Mouse (Mus musculus): ENCODE measurements around the gene Gm10295. TPM values are rescaled to one million over a fixed set of nuclear protein-coding genes. Genes with fewer than 3 reads are reported as not detected.

The Gm10295 gene
- total and polyA plus RNA-seq, 2 experiments from 2014 or later, result not detected

DNA sequence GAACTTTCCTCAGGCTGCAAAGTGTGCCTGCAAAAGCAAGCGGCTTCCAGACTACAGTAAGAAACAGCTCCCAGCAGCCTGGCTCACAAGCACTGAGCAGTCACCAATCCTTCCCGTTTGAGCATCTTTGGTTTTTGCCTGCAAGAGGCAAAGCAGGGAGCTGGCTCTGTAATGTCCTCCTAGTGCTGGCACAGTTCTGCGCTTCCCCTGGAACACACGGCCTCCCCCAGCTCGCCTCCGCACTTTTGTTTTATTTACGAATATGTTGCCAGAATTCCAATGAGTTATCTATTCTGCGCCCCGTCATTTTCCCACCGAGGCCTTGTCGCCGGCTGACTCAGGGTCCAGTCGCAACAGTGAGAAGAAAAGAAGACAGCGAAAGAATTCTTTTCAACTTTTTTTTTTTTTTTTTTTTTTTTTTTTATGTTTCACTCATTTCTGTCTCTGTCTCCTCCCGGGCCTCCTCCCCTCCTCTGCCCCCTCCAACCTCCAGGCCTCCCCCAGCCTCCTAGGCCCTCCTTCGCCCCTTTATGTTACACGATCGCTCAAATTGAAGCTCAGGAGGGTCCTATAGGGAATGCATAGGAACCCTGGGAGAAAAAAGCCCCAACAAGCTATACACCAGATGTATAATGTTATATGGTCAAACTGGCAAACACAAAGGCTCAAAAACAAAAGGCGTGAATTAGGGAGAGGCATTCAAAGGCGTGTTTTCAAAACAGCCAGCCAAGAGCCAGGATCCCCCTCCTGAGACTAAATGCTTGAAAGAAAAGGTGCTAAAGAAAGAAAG lies 32.3 kb upstream of the Gm10295 start:
- no peak for TF ChIP-seq EP300 (IDR thresholded peaks at IDR 0.05; ENCODE audit: low read depth)
- WGBS, result 45% methylated on average over 20 of the region's 20 CpGs
- Histone ChIP-seq H3K4me3 (ENCODE audit: low read depth, low read length) (no peak overlapping the region), H3K36me3 (replicated peaks; ENCODE audit: control insufficient read depth, insufficient read depth, low read length) (no peaks in the 10 kb centered on the region), H3K27ac (ENCODE audit: low read depth) (peak overlapping the region; percentile 63), H3K4me2 (ENCODE audit: low read depth, low read length) (peak overlapping the region; percentile 30), H3K4me1 (ENCODE audit: control insufficient read depth, insufficient read depth) (peaks cover 15% of the 10 kb centered on the region), H3K9me3 (replicated peaks; ENCODE audit: control insufficient read depth, low read length) (no peaks in the 10 kb centered on the region), H3K9ac (replicated peaks; ENCODE audit: low read depth, low read length) (no peak overlapping the region), H3K27me3 (ENCODE audit: control insufficient read depth, insufficient read depth, low read length) (no peaks in the 10 kb centered on the region)
- DNase-seq (ENCODE audit: low spot score), result peak; percentile 41
- ATAC-seq (ENCODE audit: insufficient read depth, low read depth), result 0 out of 2 replicates have a peak, but pooled peaks have one; percentile 14

DNA sequence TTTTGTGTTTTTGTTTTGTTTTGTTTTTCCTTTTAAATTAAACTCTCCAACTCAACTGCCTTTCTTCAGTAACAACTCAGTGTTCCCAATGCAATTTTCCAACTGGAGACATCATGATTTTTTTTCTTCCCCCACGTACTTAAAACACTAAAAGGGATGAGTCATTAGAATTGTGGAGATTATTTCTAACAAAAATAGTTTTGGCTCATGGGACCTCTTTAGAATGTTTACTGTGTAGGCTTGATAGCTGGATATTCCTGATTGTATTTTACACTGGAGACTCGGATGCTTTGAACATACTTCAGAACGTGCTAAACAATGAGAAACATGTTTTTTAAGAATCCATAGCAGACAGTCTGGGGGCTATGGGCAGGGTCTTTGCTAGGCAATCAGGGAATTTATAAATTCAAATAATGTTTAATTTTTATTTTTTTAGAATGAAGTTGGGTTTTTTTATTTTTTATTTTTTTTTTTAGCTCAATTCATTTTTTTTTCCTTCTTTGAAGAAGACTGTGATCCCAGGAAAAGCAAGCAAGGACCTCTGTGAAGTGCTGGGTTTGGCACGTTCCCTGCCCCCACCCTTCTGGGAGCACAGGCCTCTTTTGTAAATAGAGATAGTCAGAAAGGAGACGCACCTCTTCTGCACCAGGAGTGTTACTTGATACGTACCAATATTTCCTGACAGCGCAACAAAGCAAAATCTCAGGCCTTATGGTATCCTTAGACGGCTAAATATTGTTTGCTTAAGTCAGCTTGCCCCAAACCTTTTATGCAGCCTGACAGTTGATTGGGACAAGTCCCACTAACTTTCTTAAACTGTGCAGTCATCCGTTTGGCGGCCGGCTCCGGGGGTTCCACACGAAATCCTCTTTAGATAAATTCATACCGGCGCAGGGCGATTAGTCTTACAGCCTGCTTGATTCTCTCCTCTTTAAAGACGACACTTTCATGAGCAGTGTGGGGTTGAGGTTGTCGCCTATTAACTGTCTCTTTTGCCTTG lies 28.8 kb upstream of the Gm10295 start:
- Histone ChIP-seq H3K9ac (replicated peaks; ENCODE audit: low read depth, low read length) (no peak overlapping the region), H3K36me3 (replicated peaks; ENCODE audit: control insufficient read depth, insufficient read depth, low read length) (no peaks in the 10 kb centered on the region), H3K27ac (ENCODE audit: low read depth) (0 out of 2 replicates have a peak overlapping the region, but pooled peaks have one; percentile 22), H3K4me3 (ENCODE audit: low read depth, low read length) (no peak overlapping the region), H3K27me3 (ENCODE audit: control insufficient read depth, insufficient read depth, low read length) (no peaks in the 10 kb centered on the region), H3K4me2 (ENCODE audit: low read depth, low read length) (no peak overlapping the region), H3K9me3 (replicated peaks; ENCODE audit: control insufficient read depth, low read length) (no peaks in the 10 kb centered on the region), H3K4me1 (ENCODE audit: control insufficient read depth, insufficient read depth) (peaks cover 15% of the 10 kb centered on the region)
- TF ChIP-seq EP300 (IDR thresholded peaks at IDR 0.05; ENCODE audit: low read depth) (no peak), CTCF (IDR thresholded peaks at IDR 0.05; ENCODE audit: low read depth) (no peak)
- WGBS, result 23% methylated on average over 18 of the region's 18 CpGs
- ATAC-seq (ENCODE audit: insufficient read depth, low read depth), result no peak
- DNase-seq (ENCODE audit: low spot score), result no peak

DNA sequence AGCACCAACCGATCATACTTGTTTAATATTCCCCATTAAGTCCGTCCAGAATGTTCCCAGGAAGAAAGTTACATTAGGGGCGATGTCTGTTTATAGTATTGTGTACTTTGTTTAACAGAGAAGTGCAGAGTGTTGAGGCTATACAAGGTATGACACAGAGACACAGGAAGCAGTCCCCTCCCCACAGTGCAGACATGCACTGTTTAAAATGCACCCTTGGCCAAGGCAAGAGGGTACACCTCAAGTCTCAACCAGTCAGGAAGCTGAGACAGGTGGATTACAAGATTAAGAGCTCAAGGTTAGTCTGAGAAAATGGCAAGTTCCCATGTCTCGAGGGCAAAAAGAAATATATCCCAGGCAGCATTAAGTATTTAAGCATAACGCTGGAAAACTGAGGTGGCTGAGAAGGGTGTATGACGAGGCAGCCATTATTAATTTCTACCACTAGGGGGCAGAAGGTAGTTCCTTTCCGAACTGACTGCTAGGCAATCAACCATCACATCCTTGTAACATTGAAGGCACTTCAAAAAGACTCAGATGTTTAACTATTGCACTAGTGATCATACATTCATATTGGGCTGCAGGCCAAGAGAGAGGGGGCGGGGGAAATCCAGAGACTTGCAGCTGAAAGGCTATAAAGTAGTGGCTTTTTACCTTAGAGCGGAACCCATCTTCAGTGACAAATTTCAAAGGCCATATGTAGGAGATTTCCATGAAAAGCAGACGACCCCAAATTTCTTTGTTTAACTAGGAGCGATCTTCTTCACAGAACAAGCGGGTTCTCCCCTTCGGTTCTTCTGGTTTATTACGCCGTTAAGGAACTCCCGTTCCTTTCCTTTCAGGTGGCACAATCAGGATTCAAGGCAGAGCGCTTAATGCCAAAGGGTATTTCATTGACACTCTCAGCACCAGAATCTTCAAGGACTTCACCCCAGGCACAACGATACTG lies 27.8 kb upstream of the Gm10295 start:
- Histone ChIP-seq H3K27ac (ENCODE audit: low read depth) (no peak overlapping the region), H3K9ac (replicated peaks; ENCODE audit: low read depth, low read length) (no peak overlapping the region), H3K4me1 (ENCODE audit: control insufficient read depth, insufficient read depth) (peaks cover 15% of the 10 kb centered on the region), H3K4me2 (ENCODE audit: low read depth, low read length) (no peak overlapping the region), H3K9me3 (replicated peaks; ENCODE audit: control insufficient read depth, low read length) (no peaks in the 10 kb centered on the region), H3K36me3 (replicated peaks; ENCODE audit: control insufficient read depth, insufficient read depth, low read length) (no peaks in the 10 kb centered on the region), H3K27me3 (ENCODE audit: control insufficient read depth, insufficient read depth, low read length) (no peaks in the 10 kb centered on the region), H3K4me3 (ENCODE audit: low read depth, low read length) (no peak overlapping the region)
- WGBS, result 68% methylated on average over 18 of the region's 18 CpGs
- peak; percentile 36; the same call in 1 of the 2 replicates for ATAC-seq (ENCODE audit: insufficient read depth, low read depth)
- no peak for TF ChIP-seq EP300 (IDR thresholded peaks at IDR 0.05; ENCODE audit: low read depth)
- peak; percentile 61 for TF ChIP-seq CTCF (IDR thresholded peaks at IDR 0.05; ENCODE audit: low read depth)
- no peak for DNase-seq (ENCODE audit: low spot score)

DNA sequence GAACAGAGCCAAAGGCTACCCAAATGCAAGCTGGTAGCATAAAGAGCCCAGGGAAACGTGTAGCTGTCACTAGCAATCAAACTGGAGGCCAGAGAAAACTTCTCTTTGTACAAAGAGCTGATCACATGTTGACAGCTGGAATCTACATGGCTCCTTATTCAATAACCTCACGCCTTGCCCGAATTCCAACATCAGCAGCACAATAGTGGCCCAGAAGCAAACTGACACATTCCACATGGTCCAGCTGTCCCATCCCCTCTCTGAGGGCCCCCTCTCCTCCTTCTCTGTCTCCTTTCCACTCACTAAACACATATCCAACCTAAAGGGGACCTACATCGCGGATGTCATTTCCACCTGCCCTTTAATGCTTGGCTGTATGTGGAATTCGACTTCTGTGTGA lies 26.7 kb upstream of the Gm10295 start:
- Histone ChIP-seq H3K27me3 (ENCODE audit: control insufficient read depth, insufficient read depth, low read length) (no peaks in the 10 kb centered on the region), H3K36me3 (replicated peaks; ENCODE audit: control insufficient read depth, insufficient read depth, low read length) (no peaks in the 10 kb centered on the region), H3K9ac (replicated peaks; ENCODE audit: low read depth, low read length) (no peak overlapping the region), H3K4me2 (ENCODE audit: low read depth, low read length) (no peak overlapping the region), H3K4me3 (ENCODE audit: low read depth, low read length) (no peak overlapping the region), H3K9me3 (replicated peaks; ENCODE audit: control insufficient read depth, low read length) (no peaks in the 10 kb centered on the region), H3K4me1 (ENCODE audit: control insufficient read depth, insufficient read depth) (peaks cover 10% of the 10 kb centered on the region; the same call in 1 of the 2 replicates), H3K27ac (ENCODE audit: low read depth) (no peak overlapping the region)
- no peak for DNase-seq (ENCODE audit: low spot score)
- no peak for ATAC-seq (ENCODE audit: insufficient read depth, low read depth)
- TF ChIP-seq EP300 (IDR thresholded peaks at IDR 0.05; ENCODE audit: low read depth), result no peak
- TF ChIP-seq CTCF (IDR thresholded peaks at IDR 0.05; ENCODE audit: low read depth), result no peak
- 51% methylated on average over 6 of the region's 6 CpGs for WGBS

DNA sequence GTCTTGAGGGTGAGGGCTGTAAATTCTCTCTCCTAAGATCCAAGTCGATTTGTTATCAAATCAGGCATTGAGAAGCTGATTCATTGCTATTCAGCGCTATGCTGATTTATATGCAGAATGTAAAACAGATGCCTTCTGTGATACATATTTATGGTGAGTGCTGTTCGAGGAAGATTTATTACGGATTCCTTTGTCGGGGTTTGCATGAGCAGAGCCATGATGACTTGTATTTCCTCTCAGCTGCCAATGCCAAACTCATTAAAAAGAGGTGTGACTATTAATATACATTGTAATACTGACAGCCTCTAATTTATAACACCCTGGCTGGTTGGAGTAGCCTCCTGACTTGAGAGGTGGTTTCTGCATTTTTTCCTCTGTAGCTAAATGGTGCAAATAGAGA lies 22.8 kb upstream of the Gm10295 start:
- no peaks in the 10 kb centered on the region for H3K27me3 ChIP-seq (ENCODE audit: control insufficient read depth, insufficient read depth, low read length)
- no peaks in the 10 kb centered on the region for H3K9me3 ChIP-seq (replicated peaks; ENCODE audit: control insufficient read depth, low read length)
- WGBS, result 69% methylated on average over 5 of the region's 5 CpGs
- no peak for ATAC-seq (ENCODE audit: insufficient read depth, low read depth)
- H3K4me3 ChIP-seq (ENCODE audit: low read depth, low read length), result no peak overlapping the region
- no peak for TF ChIP-seq CTCF (IDR thresholded peaks at IDR 0.05; ENCODE audit: low read depth)
- no peak for TF ChIP-seq EP300 (IDR thresholded peaks at IDR 0.05; ENCODE audit: low read depth)
- H3K27ac ChIP-seq (ENCODE audit: low read depth), result no peak overlapping the region
- no peak for DNase-seq (ENCODE audit: low spot score)
- H3K4me1 ChIP-seq (ENCODE audit: control insufficient read depth, insufficient read depth), result 0 out of 2 replicates have a peak, but pooled peaks cover 4% of the 10 kb centered on the region
- H3K9ac ChIP-seq (replicated peaks; ENCODE audit: low read depth, low read length), result no peak overlapping the region
- no peaks in the 10 kb centered on the region for H3K36me3 ChIP-seq (replicated peaks; ENCODE audit: control insufficient read depth, insufficient read depth, low read length)
- no peak overlapping the region for H3K4me2 ChIP-seq (ENCODE audit: low read depth, low read length)

Data from heart, postnatal 0 days (tissue).